Mouse (Mus musculus): Measurements from ENCODE around the gene Armc7. TPM values are rescaled to one million over a fixed set of nuclear protein-coding genes. Genes with fewer than 3 reads are reported as not detected.
"Not testable (repeated sequence)": the region's sequence is repeated elsewhere in the genome, so short reads cannot be mapped to it uniquely, and the experiment has no call there.

Gene Armc7
- total RNA-seq, 2 experiments from 2014 or later = 0.94 to 1.0 TPM

- not testable (repeated sequence) for DNase-seq
Observed at GRCm38 (mm10) chr11:115526446-115526845, 51.0 kb downstream of the Armc7 start.

GRCm38 (mm10) chr11:115534759-115535371, 59.4 kb downstream of the Armc7 start:
- no peak for DNase-seq

GRCm38 (mm10) chr11:115535401-115536037, 60.1 kb downstream of the Armc7 start:
- DNase-seq = peak; percentile 67

GRCm38 (mm10) chr11:115536038-115536681, 60.7 kb downstream of the Armc7 start, which contains the start of gene Sumo2:
Gene Sumo2, minus strand, starts transcription at chr11:115536276.
- DNase-seq = peak; percentile 98

- DNase-seq = no peak
Observed at GRCm38 (mm10) chr11:115536856-115537568, 61.5 kb downstream of the Armc7 start.

GRCm38 (mm10) chr11:115538045-115538444, 62.6 kb downstream of the Armc7 start:
- DNase-seq = no peak

Small RNA genes lying within 50 kb of the gene (microRNA-seq; reads per million reads assigned to microRNA genes)
- gene Mir3968 (ENCODE audit: borderline replicate concordance in 2 of 2) = 0 reads per million in 2 experiments

Other genes starting within 250 kb of the Armc7 start
- gene Grin2c, start 208.4 kb upstream of the Armc7 start, total RNA-seq (2021) = under 1 TPM in 1 of 2 experiments, not detected in 1; 0.05 TPM
- gene Fdxr, start 198.6 kb upstream of the Armc7 start, total RNA-seq (2021) = 1 to 10 TPM; 3.6 to 3.8 TPM
- 1 to 10 TPM; 2.9 to 3.6 TPM for gene Fads6, start 178.0 kb upstream of the Armc7 start, total RNA-seq (2021)
- not detected for gene Otop2, start 168.5 kb upstream of the Armc7 start, total RNA-seq (2021)
- under 1 TPM; 0.56 to 0.97 TPM for gene Ush1g, start 153.6 kb upstream of the Armc7 start, total RNA-seq (2021)
- not detected for gene Otop3, start 140.9 kb upstream of the Armc7 start, total RNA-seq (2021)
- gene Hid1, start 107.9 kb upstream of the Armc7 start, total RNA-seq (2021) = 1 to 10 TPM; 1.4 to 2.8 TPM
- gene Cdr2l, start 93.8 kb upstream of the Armc7 start, total RNA-seq (2021) = 1 to 10 TPM; 3.1 to 4.0 TPM
- 10 to 100 TPM; 86.6 to 96.1 TPM for gene Mrpl58, start 71.9 kb upstream of the Armc7 start, total RNA-seq (2021)
- gene Atp5h, start 55.7 kb upstream of the Armc7 start, total RNA-seq (2021) = 100 to 1,000 TPM; 909 to 922 TPM
- gene Kctd2, start 55.5 kb upstream of the Armc7 start, total RNA-seq (2021) = 10 to 100 TPM; 13.4 to 14.4 TPM
- not detected for gene Trim80, start 35.1 kb upstream of the Armc7 start, total RNA-seq (2021)
- gene Slc16a5, start 13.2 kb upstream of the Armc7 start, total RNA-seq (2021) = not detected
- 10 to 100 TPM in 1 of 2 experiments, 1 to 10 TPM in 1; 8.7 to 11.2 TPM for gene Nt5c, start 16.2 kb downstream of the Armc7 start, total RNA-seq (2021)
- gene Jpt1, start 38.7 kb downstream of the Armc7 start, total RNA-seq (2021) = 10 to 100 TPM; 36.9 to 41.2 TPM
- gene Sumo2, start 60.6 kb downstream of the Armc7 start, total RNA-seq (2021) = 100 to 1,000 TPM; 119 to 122 TPM
- gene Nup85, start 88.8 kb downstream of the Armc7 start, total RNA-seq (2021) = 10 to 100 TPM; 21.4 to 23.8 TPM
- gene Mrps7, start 128.3 kb downstream of the Armc7 start, total RNA-seq (2021) = 10 to 100 TPM; 62.2 to 67.5 TPM
- 10 to 100 TPM; 10.8 to 12.5 TPM for gene Gga3, start 128.4 kb downstream of the Armc7 start, total RNA-seq (2021)
- 10 to 100 TPM; 35.1 to 54.4 TPM for gene Mif4gd, start 137.3 kb downstream of the Armc7 start, total RNA-seq (2021)
- 10 to 100 TPM; 44.7 to 58.7 TPM for gene Slc25a19, start 152.6 kb downstream of the Armc7 start, total RNA-seq (2021)
- gene Grb2, start 232.9 kb downstream of the Armc7 start, total RNA-seq (2021) = 10 to 100 TPM; 56.5 to 58.2 TPM

All from gastrocnemius, postnatal 25 days (tissue).